Mouse (Mus musculus) urinary bladder, postnatal 10 days (tissue): ENCODE measurements around the gene Aarsd1.
A peak's percentile ranks its signal among the peaks of the same experiment; 100 is the strongest.
"Not testable (repeated sequence)": the region's sequence is repeated elsewhere in the genome, so short reads cannot be mapped to it uniquely, and the experiment has no call there.

Experiments used
- DNase-seq: peaks from one replicate; pipeline ENCODE4 v3.0.0; 2022; ENCODE audit warnings: low spot score

The Aarsd1 gene

GRCm38 (mm10) chr11:101417101-101417855 is at the start of gene Aarsd1:
Gene Aarsd1, minus strand, starts transcription at chr11:101417615.
- DNase-seq, result peak; percentile 70

DNA sequence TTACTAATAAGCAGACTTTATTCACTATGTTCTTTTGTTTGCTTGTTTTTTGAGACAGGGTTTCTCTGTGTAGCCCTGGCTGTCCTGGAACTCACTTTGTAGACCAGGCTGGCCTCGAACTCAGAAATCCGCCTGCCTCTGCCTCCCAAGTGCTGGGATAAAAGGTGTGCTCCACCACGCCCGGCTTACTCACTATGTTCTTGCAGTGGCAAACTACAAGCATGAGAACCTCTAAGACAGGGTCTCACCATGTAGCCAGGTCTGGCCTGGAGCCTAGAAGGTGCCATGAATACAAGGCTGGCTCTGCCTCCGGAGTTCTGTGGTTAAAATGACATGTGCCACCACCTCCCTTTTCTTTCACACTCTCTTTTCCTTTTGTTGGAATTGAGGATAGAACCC is 49.1 kb upstream of the Aarsd1 start:
- DNase-seq, result not testable (repeated sequence)

DNA sequence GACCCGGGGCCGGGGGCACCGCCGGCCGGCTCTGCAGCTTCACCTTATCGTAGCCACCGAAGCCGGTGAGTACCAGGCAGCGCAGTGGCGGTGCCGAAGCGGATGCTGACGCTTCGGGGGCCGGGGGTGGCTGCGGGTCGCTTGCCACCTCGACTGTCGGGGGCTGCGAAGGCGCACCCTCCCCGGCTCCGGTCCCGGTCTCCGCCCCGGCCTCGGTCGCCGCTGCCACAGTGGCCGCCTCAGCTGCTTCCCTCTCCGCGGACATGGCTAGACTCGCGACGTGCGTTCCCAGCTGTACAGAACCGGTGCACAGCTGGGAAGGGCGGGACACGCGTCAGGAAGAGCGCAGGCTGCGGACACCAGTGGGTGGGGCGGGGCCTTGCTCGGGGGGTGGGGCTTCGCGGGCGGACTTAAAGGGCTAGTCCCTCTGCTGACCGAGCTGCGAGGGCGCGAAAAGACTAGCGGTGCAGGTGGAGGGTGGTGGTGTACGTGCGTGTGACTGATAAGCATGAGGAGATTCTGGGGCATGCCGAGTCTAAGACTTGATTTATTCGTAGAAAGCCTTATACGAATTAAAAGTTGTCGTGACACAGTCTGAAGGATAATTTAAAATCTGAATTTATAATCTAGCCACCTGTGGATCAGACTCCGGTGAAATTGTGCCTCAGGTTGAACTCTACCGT is 48.6 kb upstream of the Aarsd1 start, which contains the start of gene Vat1:
Gene Vat1 (minus strand): TSS at position 362 of the 683 bp plus-strand sequence.
- DNase-seq, result peak; percentile 37

DNA sequence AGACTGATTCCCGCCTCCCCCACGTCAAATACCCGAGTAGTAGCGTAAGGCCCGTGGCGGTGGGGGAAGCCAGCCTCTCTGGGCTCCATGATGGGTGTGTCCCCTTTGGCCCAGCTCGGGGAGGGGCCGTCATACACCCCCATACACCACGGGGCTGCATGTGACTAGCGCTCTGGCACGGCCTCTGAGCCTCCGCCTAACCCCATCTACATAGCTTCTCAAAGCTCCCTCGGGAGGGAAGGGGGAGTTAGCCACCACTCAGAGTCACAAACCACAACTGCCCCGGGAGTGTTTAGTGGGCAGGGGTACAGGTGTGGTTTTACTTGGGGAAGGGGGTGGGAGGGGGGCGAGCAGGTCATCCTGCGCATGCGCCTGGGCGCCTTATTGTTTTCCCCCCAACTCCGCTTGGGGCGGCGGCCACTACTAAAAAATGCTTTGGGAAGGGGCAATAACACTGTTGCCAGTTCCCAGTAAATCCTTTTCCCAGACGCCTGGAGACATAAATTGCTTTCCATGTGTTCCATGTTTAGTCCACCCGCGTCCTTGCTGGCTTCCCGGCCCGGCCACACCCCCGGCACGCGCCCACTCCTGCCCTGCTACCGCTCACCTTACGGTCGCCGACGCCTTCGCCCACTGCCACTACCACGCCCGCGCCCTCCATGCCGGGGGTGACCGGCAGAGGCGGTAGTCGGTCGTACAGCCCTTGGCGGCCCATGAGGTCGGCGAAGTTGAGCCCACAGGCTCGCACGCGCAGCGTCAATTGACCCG is 47.9 kb upstream of the Aarsd1 start:
- peak; percentile 18 for DNase-seq

- no peak for DNase-seq
Observed at GRCm38 (mm10) chr11:101464211-101465100, 47.0 kb upstream of the Aarsd1 start, which contains the start of gene Rnd2. Gene Rnd2, plus strand, starts transcription at chr11:101464999.

GRCm38 (mm10) chr11:101462583-101463440 is 45.4 kb upstream of the Aarsd1 start:
- DNase-seq, result no peak

GRCm38 (mm10) chr11:101462141-101462540 is 44.7 kb upstream of the Aarsd1 start:
- no peak for DNase-seq

DNA sequence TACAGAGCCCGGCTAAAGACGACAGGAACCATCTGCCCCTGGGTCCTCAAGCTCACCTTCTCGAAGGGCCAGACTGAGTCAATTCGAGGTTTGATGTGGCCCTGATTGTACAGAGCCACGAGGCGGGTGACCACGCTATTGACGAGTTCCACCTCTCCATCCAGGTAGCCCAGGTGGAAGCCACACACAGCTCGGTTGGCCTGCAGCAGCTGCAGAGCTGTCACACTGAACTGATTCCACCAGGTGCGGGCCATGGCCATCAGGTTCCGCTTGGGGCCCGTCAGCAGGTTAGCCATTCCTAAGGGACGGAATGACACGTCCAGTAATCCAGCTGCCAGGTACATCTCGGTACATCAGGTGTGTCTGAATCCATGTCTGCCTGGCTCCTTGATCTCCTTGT is 42.9 kb upstream of the Aarsd1 start:
- DNase-seq, result no peak

- no peak for DNase-seq
Observed at GRCm38 (mm10) chr11:101459716-101460115, 42.3 kb upstream of the Aarsd1 start.

DNA sequence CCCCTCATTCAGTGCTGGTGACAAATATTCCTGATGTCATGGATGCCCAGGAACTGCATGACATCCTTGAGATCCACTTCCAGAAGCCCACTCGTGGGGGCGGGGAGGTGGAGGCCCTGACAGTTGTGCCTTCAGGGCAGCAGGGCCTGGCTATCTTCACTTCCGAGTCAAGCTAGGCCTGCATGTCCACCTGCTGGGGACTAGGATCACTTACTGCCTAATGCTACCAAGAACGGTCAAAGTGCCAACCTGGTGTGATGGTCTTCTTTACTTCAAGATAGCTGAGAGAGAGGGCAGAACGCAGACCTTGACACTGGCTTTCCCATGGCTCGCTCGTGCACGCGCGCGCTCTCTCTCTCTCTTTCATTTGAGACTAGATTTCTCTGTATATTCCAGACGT is 40.8 kb upstream of the Aarsd1 start:
- no peak for DNase-seq

GRCm38 (mm10) chr11:101457631-101458030 is 40.2 kb upstream of the Aarsd1 start:
- DNase-seq, result no peak

DNA sequence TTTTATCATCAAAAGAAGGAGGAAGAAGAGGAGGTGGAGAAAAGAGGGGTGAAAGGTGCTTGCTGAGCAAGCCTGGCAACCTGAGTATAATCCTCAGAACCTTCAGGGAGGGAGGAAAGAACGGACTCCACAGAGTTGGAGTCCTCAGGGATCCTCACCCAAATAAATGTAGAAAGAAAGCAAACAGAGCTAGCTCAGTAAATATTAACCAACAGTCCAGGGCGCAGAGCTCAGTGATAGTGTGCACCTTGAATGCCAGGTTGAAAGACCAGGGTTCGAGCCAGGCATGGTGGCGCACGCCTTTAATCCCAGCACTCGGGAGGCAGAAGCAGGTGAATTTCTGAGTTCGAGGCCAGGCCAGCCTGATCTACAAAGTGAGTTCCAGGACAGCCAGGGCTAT is 38.2 kb upstream of the Aarsd1 start:
- DNase-seq, result no peak

DNA sequence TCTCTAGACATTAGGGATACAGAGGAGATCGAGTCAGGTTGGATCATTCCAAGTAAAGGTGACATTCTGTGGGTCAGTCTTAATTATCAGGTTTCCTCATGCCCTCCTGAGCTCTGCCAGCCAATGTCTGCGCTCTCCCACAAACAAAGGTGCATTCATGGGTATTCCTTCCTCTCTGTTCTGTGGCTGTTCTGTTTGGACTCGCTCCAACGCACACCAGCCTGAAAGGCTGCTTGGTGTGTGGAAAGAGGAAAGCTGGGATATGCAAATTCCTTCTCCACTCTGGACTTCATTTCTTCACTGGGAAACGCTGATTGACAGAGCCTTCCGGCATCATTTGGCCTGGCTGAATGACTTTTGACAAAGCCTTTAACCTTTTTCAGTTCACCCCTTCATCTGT is 37.3 kb upstream of the Aarsd1 start:
- DNase-seq, result no peak

DNA sequence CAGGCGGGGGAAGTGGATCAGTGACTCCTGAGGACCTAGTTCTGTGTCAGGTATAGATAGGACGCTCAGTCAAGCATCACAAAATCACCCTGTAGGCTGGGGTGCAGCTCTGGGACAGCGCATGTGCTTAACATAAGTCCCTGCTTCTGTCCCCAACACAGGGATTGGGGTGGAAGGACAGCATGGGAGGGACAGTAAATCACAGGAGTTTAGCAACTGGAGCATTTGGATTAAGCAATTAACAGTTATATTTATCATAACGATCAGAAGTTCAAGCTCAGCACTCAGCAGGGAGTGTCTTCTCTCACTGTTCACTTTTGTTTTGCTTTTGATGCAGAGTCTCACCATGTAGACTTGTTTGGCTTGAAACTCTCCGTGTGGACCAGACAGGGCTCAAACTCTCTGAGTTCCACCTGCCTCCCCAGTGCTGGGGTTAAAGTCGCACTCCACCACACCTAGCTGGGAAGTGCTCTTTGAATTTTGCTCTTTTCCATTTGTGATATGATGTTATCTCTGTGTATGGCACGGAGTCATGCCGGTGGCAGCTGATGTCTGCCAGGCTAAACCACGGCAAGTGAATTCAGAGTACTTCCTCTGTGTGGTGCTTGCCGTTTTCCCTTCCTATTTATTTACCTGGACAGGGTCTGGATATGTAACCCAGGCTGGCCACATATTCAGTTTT is 34.8 kb upstream of the Aarsd1 start:
- no peak for DNase-seq

DNA sequence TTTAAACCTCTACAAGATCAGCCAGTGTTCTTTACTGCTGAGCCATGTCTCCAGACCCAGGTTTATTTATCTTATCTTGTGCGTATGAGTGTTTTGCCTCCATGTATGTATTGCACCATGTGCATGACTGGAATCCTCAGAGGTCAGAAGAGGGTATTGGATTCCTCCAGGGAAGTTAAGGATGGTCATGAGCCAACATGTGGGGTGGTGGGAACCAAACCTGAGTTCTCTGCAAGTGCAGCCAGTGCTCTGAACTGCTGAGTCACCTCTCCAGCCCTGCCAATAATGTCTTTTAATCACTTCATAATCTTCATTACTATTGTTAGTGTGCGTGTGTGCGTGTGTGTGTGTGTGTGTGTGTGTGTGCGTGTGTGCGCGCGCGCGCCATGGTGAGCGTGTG is 34.1 kb upstream of the Aarsd1 start:
- no peak for DNase-seq

DNA sequence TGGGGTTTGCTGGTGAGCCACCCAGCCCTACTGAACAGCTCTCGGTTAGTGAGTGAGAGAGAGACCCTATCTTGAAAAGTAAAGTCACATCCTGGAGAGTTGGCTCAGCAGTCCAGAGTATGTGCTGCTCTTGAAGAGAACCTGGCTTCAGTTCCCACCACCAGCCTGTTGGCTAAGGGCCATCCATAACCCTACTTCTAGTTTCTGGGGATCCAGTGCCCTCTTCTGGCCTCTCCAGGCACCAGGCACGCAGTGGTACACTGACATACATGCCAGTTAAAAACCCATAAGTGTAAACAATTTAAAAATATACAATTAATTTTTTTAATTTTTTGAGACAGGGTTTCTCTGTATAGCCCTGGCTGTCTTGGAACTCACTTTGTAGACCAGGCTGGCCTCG is 33.0 kb upstream of the Aarsd1 start:
- no peak for DNase-seq

- DNase-seq, result not testable (repeated sequence)
Observed at GRCm38 (mm10) chr11:101449596-101449995, 32.2 kb upstream of the Aarsd1 start.

DNA sequence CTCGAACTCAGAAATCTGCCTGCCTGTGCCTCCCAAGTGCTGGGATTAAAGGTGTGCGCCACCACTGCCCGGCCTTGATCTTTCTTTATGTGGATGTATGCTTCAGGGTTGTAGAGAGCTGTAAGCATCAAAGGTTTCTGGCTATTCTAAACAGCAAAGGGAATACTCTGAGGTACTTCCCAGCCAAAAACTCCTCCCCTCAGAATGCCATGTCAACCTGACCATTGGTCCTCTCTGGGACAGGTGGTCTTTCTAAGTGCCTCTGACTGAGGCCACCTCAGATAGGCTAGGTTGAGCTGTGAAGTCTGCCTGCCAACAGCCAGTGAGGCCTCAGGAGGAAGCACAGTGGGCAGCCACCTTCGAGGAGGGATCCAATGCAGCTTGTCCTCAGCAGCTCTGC is 31.5 kb upstream of the Aarsd1 start:
- DNase-seq, result no peak

GRCm38 (mm10) chr11:101448274-101448746 is 30.9 kb upstream of the Aarsd1 start, which contains the start of gene Ifi35:
Gene Ifi35, plus strand, starts transcription at chr11:101448407.
- DNase-seq, result no peak

DNA sequence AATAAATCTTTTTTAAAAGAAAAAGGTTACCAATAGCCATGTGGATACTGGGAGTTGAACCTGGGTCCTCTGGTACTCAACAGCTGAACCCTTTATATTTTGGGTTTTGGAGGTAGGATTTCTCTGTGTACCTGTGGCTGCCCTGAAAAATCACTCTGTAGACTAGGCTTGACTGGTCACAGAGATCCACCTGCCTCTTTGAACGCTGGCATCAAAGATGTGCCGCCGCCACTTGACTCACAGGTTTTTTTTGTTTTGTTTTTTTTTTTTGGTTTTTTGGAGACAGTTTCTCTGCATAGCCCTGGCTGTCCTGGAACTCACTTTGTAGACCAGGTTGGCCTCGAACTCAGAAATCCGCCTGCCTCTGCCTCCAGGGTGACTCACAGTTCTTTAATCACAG is 30.4 kb upstream of the Aarsd1 start:
- no peak for DNase-seq
